Mouse (Mus musculus) kidney, adult 8-10 months (tissue): Measurements from ENCODE around the gene Cnksr2.

ENCODE experiments used
- DNase-seq, 2 experiments: peaks; one replicate each; pipeline ENCODE4 v3.0.0; 2022

Gene Cnksr2

DNA sequence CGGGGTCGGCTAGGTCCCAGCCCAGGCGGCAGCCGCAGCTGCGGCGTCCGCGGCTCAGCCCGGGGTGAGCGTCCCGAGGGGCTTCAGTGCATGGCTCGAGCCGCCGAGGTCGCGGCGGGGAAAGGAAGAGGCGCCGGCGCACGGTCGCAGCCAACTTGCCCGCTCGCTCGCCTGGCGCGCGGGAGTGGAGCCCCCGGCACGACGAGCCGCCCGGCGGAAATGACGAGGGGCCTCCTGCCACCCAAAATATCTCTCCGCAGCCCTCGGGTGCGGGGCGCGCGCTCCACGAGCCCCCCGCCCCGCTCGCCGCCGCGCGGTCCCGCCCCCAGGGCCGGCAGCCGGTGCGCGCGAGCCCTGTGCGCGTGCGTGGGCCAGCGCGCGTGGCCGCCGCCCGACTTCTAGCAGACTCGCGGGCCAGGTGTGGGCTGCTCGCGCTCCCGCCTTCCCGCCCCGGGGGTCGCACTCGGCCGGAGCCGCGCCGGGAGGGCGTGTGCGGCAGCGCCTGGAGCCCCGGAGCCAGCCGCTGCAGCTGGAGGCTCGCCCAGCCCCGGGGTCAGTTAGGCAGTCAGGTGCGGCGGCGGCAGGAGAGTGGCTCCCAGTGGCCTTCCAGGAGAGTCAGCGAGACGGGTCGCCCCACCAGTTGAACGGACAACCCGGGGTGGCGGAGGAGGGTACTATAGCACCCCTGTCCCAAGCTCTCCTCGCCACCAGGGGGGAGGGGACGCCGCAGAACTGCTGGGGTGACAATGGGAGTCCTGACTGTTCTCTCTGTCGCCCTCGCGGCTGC is at the start of gene Cnksr2:
Cnksr2 (minus strand) TSS at position 238 of the 787 bp plus-strand sequence.
- no peak for DNase-seq

DNA sequence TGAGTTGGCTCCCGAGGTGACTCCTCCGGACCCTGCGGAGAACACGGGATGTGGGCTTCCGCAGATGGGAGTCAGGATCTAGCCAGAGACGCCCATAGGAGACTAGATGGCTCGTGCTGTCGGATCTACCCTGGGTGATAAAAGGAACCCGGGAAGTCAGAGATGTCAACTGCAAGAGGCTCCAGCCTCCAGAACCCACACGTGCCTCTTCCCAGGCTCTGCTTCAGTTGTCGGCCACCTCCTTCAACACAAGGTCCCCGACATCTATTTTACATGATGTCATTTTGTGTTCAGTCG is 698 bp upstream of the Cnksr2 start:
- no peak for DNase-seq

DNA sequence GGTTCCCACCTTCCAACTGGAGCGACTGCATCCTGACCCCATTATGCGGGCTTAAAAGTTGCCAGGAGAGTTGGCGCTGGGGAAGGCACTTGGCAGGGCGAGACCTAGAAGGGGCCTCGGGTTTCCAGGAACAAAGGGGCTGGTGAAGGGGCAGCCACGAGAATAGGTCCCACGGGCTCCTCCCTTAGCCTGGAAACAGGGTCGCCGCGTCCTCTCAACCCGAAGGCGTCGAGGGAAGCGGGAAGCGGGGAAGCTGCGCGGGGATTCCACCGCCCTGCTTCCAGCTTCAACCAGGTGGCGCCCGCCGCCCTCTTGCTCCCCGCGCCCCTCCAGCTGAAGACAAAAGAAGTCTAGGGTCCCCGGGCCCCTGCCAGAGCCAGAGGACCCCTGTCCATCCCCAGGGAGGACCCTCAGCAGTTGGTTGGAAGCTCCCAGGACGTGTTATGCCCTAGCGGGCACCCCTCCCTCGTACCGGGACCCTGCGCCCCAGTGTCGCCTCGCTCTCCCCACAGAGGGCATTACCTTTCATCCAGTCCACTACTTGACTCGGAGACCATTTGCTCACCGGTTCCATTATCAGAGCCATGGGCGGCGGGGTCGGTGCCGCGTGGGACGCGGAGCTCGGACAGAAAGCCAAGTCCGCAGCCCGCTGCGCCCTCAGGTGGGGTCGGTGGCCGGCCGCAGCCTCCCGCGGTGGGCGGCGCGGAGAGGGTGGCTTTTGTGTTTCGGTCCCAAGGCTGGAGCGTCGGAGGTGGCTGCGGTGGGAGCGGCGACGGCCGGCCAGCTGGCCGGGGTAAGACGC is 638 bp downstream of the Cnksr2 start:
- no peak for DNase-seq

DNA sequence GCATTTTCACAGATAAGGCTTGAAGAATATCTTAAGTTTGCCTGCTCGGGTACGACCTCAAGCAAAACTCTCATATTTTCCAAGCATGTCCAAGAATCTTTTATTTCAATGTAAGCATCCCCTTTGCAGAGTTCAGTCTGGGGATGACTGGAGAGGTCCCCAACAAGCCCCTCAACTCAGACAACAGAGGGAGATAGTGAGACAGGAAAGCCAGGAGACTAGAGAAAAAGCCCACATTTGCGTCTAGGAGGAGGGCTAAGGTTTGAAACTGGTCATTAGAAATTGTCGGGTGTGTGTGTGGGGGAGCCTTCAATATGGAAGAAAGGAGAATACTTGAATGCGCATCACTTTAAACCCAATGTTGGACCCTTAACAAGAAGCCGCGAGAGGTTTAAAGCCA is 1.4 kb downstream of the Cnksr2 start:
- DNase-seq: no peak

DNA sequence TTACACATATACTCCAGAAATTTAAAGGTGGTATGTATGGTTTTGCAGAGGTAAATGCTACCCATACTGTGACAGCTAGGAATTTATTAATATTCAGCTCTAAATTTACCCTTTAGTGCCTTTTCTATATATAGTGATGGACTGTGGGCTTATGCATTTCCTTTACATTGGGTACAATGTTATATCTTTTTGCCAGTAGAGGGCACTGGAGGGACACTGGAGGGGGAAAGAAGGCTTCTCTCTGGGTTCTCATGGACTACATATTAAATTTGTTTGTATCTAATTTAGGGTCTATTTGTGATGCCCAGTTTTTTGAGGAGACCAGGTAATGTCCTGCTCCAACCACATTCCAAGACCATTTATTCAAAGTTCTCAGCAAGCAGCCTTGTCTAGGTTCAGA is 91.4 kb downstream of the Cnksr2 start:
- peak in 1 of 2 experiments; percentile 0 for DNase-seq

DNA sequence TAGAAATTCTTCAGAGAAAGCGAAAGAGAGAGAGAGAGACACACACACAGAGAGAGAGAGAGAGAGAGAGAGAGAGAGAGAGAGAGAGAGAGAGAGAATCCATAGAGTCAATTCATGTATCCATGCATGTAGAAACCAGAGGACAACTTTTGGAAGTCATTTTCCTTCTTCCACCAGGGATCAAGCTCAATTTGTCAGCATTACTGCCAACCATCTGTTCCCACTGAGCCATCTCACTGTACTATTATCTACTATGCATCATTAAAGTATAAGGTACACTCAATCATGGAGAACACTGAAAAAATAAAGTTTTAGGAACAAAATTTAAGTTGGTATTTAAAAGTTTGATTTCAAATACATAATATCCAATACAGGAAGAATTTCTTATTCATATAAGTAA is 93.8 kb downstream of the Cnksr2 start:
- DNase-seq: no peak

DNA sequence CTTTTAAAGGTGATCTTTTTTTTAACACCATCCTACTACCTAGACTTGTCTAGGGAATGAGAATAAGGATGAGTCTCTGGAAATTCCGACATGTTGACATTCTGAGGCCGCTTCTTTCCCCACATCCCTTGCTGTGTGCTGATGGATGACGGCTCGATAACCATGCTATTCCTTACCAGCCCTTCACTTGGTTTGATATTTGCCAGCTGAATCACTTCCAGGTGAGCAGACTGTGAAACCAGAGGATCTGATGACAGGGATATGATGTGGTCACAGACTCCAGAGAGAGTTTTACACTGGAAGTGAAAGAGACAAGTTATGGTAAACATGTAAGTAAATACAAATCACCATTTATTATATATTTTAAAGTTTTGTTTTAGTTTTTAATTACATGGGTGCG is 98.0 kb downstream of the Cnksr2 start:
- no peak for DNase-seq

DNA sequence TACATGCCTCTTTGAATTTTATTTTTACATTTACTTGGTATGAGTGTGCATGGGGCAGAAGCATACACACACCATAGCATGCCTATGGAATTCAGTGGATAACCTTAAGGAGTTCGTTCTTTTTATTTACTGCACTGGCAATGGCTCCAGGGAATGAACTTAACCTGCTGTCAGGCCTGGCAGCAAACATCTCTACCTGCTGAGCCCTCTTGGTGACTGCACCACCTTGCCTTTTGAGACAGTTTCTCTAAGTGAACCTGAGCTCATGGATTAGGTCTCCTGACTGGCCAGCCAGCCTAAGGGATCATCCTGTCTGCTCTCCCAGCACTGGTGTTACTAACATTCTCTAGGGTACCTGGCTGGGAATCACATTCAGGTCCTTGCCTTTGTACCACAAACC is 106.5 kb downstream of the Cnksr2 start:
- no peak for DNase-seq

DNA sequence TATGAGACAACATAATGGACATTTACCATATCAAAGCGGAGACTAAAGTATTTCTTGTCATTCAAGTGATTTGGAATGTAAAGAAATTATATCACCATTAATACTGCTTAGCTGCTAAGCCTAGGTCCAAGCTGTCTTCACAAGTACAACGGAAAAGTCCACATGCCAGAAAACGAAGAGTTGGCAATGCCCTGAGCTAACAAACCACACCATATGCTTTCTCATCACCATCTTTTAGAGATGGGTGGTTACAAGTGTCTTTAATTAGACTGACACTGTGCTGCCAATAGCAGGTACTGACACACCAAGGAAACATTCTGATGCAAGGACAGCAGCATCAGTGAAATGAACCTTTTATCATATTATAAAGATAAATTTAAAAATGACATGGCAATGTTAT is 123.0 kb downstream of the Cnksr2 start:
- no peak for DNase-seq

DNA sequence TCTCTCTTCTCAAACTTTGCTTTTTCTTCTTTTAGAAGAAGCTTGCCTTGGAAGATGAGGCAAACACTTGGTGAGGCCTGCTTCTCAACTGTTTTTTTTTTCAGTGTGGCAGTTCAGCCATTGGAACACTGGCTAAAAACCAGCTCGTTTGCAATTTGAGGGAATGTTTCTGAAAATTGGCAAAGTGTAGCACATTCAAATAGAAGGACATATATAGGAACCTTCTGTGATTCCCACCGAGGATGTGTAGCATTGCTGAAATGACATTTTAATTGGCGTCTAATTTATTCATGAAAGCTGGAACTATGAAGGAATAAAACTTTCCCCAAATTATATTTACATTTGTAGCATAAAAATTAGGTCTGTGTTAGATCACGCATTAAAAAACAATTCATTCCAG is 213.1 kb downstream of the Cnksr2 start:
- no peak for DNase-seq

DNA sequence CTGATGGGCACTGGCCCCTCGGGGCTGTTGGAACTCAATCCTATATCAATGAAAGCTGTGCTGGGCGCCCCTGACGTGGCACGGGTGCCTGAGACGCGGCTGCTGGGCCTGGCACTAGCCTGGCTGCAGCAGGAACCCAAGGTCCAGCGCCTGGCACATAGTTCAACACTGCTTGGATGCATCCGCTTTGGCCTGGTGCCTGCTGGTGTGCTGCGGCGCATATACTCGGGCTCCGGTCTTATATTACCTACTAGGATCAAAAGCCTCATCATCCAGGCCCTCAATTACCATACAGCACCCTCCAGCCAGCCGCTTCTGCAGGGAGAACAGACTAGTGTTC is 224.2 kb downstream of the Cnksr2 start:
- no peak for DNase-seq

DNA sequence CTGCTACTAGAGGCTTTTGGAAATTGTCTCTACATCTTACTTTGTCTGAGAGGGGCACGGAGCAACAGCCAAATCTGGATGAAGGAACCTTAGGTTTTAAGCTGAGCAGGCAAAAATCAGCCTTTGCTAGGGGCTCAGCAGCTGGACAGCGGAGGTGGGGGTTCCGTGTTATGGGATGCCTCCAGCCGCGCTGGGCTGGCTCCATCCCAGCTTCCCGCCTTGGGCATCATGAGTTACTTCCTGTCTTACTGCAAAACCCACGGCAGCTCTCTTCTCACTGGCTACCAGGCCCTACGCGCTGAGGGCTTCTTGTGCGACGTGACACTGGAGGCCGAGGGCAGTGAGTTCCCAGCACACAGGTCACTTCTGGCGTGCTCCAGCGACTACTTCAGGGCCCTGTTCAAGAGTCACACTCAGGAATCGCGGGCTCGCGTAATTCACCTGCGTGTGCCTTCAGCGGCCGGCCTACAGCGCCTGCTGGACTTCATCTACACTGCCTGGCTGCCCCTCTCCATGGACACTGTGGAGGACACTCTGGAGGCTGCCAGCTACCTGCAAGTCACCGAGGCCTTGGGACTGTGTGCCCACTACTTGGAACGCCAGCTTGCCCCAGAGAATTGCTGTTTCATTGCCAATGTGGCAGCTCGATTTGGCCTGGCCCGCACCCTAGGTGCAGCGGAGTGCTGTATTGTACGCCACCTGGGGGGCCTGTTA is 224.7 kb downstream of the Cnksr2 start, which contains the start of gene Klhl34:
Klhl34 (plus strand) TSS at position 229 of the 714 bp plus-strand sequence.
- DNase-seq: no peak

DNA sequence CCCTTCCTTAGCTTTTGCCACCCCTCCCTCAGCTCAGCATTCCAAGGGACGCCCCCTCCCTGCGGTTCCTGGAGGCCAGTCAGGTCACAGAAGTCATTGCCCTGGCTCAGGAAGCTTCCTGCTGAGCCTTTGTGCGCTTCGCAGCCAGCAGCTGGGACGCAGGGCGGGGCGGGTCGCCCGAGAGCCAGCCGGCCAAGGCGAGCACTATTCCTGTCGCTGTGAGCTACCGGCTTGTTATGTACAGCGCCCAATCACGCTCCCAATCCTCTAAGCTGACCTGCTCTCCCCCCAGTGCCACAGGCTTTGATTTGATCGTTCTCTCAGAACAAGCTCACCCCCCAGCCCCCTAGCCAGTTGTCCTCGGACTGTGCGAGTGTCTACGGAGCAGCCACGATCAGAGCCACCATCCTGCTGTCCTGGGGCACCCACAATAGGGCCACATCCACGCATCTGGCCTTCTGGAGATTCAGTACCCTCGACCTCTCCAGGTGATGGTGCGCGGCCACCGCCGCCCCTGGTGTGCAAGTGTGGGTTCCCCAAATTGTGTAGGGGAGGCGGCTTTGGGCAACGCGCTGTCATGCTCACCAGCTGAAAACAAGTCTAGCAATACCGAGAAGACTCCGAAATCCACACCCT is 225.4 kb downstream of the Cnksr2 start:
- DNase-seq: no peak

DNA sequence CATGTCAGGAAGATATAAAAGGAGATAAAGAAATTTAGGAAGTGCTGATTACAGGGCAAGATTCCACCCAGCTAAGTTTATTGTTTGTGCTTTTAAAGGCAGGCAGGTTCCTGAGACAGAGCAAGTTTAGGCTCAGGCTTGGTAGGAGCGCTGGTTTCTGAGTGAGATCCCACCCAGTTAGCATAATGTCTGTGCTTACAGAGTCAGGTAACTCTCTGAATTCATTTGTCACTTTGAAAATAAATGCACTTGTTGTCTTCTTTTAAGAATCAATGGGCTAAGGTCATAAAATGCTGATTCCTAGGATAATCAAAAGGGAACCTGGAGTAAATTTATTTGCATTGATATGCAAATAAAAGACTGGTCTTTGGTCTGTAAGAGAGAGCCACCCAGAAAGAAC is 233.4 kb downstream of the Cnksr2 start:
- DNase-seq: no peak

DNA sequence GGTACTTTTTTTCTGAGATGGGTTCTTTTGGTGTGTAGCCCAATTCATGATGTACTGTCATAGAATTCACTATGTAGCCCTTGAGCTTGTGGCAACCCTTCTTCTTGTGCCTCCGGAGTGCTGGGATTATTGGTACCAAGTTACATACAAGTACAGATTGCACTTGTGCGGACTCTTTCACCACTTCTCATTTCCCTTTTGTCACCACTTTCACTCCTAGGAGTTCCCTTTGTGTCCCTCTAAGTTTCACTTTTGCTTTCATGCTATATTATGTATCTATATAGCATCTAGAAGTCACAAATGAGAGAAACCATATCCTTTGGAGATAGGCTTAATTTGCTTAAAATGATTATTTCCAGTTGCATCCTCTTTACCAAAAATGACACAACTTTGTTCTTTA is 241.4 kb downstream of the Cnksr2 start:
- DNase-seq: no peak
